Mouse (Mus musculus) cerebellum, adult 11 months (tissue): ENCODE data around the gene Phlpp1.

Experiments
- DNase-seq: peaks from one replicate; pipeline ENCODE4 v3.0.0; 2022

Phlpp1 gene

GRCm38 (mm10) chr1:106395476-106395875, 223.9 kb downstream of the Phlpp1 start:
- peak; percentile 62 for DNase-seq

- no peak for DNase-seq
Observed at GRCm38 (mm10) chr1:106400900-106401634, 229.5 kb downstream of the Phlpp1 start.

- DNase-seq = no peak
Observed at GRCm38 (mm10) chr1:106403011-106403501, 231.5 kb downstream of the Phlpp1 start.

GRCm38 (mm10) chr1:106406852-106407251, 235.3 kb downstream of the Phlpp1 start:
- no peak for DNase-seq

GRCm38 (mm10) chr1:106407963-106408440, 236.4 kb downstream of the Phlpp1 start:
- no peak for DNase-seq

- DNase-seq = no peak
Observed at GRCm38 (mm10) chr1:106410858-106411257, 239.3 kb downstream of the Phlpp1 start.

GRCm38 (mm10) chr1:106425128-106425936, 253.8 kb downstream of the Phlpp1 start:
- peak; percentile 15 for DNase-seq

GRCm38 (mm10) chr1:106428170-106428569, 256.6 kb downstream of the Phlpp1 start:
- no peak for DNase-seq

GRCm38 (mm10) chr1:106428580-106428979, 257.0 kb downstream of the Phlpp1 start:
- DNase-seq = no peak

- no peak for DNase-seq
Observed at GRCm38 (mm10) chr1:106433580-106433979, 262.0 kb downstream of the Phlpp1 start.
